Mouse (Mus musculus) forebrain, embryonic 13.5 days (tissue): Measurements from ENCODE around the gene Ier5l. TPM values are rescaled to one million over a fixed set of nuclear protein-coding genes. Genes with fewer than 3 reads are reported as not detected.
A peak's percentile ranks its signal among the peaks of the same experiment; 100 is the strongest.

ENCODE experiments used
- ATAC-seq: fragments of 200-750 bp; cut with Nextera tagmentation; 2 replicates; pipeline ENCODE4 v1.8.0; 2017
- H3K27ac ChIP-seq: fragments of 300-500 bp; sonication (generic); 2 replicates; pipeline ENCODE4 v1.5.1; 2015; ENCODE audit warnings: inconsistent platforms, mild to moderate bottlenecking, moderate library complexity
- H3K27me3 ChIP-seq: fragments of 300-500 bp; sonication (generic); 2 replicates; pipeline ENCODE4 v1.6.1; 2015; ENCODE audit warnings: mild to moderate bottlenecking, inconsistent platforms
- H3K36me3 ChIP-seq: fragments of 300-500 bp; sonication (generic); 2 replicates; pipeline ENCODE4 v1.6.1; 2015; ENCODE audit warnings: mild to moderate bottlenecking, inconsistent platforms; ENCODE audit not compliant: poor library complexity, severe bottlenecking
- H3K4me1 ChIP-seq: fragments of 300-500 bp; sonication (generic); 2 replicates; pipeline ENCODE4 v1.6.1; 2015; ENCODE audit warnings: inconsistent platforms
- H3K4me2 ChIP-seq: fragments of 300-500 bp; sonication (generic); 2 replicates; pipeline ENCODE4 v1.6.1; 2015; ENCODE audit warnings: inconsistent platforms, mild to moderate bottlenecking, moderate library complexity
- H3K4me3 ChIP-seq: fragments of 300-500 bp; sonication (generic); 2 replicates; pipeline ENCODE4 v1.5.1; 2015; ENCODE audit warnings: mild to moderate bottlenecking, inconsistent platforms
- H3K9ac ChIP-seq: fragments of 300-500 bp; sonication (generic); 2 replicates; pipeline ENCODE4 v1.6.1; 2015; ENCODE audit warnings: mild to moderate bottlenecking, inconsistent platforms
- H3K9me3 ChIP-seq: fragments of 300-500 bp; sonication (generic); replicated peaks from 2 replicates; pipeline ENCODE4 v1.6.1; 2016; ENCODE audit warnings: inconsistent platforms
- WGBS: fragments of 180-500 bp; shearing (Covaris S2); methylation state at CpG from one replicate; pipeline ENCODE4 v1.1.7; 2015; 5-methylcytosine and 5-hydroxymethylcytosine counted together
- polyA plus RNA-seq: library from polyadenylated mRNA; unstranded; fragments of >200 nt; fragmentation: Nextera tagmentation; extraction: Ambion mirVana; gene quantifications from 2 replicates; pipeline ENCODE4 v1.2.1, GENCODE M21; 2015

Ier5l gene
- polyA plus RNA-seq, 1 experiment from 2014 or later, result 1.7 TPM

DNA sequence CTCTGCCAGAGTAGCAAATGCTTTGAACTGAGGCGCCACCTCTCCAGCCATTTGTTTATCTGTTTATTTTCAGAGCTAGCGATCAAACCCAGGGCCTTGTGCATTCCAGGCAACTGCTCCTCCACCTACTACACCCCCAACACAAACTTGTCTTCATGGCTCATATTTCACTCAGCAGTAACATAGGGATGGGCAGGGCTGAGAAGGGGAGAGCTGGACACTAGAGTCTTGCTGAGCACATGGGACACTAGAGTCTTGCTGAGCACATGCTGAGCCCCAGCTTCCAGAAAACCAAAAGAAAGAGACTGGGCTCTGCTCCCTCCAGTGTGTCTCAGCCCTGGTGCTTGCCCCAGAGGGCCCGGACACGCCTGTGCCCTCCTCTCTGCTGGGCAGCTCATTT, 7.2 kb downstream of the Ier5l start:
- H3K36me3 ChIP-seq, result no peaks in the 10 kb centered on the region
- 75% methylated on average over 4 of the region's 4 CpGs for WGBS
- ATAC-seq, result no peak
- peaks cover 34% of the 10 kb centered on the region for H3K4me1 ChIP-seq
- H3K4me3 ChIP-seq, result no peak overlapping the region
- no peaks in the 10 kb centered on the region for H3K9me3 ChIP-seq
- H3K4me2 ChIP-seq, result no peak overlapping the region
- H3K27ac ChIP-seq, result no peak overlapping the region
- no peaks in the 10 kb centered on the region; the same call in 1 of the 2 replicates for H3K27me3 ChIP-seq
- H3K9ac ChIP-seq, result no peak overlapping the region

DNA sequence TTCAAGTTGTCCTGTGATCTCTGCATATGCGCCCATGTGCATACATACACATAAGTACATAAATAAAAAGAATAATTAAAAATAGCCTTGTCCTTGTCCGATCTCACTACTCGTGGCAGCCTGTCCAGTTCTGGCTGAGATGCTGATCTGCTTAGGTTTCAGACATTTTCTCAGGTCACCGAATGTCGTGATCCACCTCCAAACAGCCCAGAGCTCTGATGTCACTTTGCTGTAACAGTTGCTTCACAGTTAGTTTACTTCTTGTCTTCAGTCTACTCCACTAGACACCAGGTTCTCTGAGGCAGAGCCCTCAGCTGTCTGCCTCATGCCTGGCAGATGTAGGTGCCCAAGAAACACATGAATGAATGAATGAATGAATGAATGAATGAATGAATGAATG, 9.6 kb downstream of the Ier5l start:
- H3K27ac ChIP-seq, result no peak overlapping the region
- no peak overlapping the region for H3K4me3 ChIP-seq
- H3K36me3 ChIP-seq, result no peaks in the 10 kb centered on the region
- 69% methylated on average over 5 of the region's 5 CpGs for WGBS
- ATAC-seq, result no peak
- no peaks in the 10 kb centered on the region for H3K9me3 ChIP-seq
- H3K9ac ChIP-seq, result peak overlapping the region; percentile 50; the same call in 1 of the 2 replicates
- H3K4me1 ChIP-seq, result peaks cover 19% of the 10 kb centered on the region
- H3K4me2 ChIP-seq, result peak overlapping the region; percentile 54
- no peaks in the 10 kb centered on the region; the same call in 1 of the 2 replicates for H3K27me3 ChIP-seq

DNA sequence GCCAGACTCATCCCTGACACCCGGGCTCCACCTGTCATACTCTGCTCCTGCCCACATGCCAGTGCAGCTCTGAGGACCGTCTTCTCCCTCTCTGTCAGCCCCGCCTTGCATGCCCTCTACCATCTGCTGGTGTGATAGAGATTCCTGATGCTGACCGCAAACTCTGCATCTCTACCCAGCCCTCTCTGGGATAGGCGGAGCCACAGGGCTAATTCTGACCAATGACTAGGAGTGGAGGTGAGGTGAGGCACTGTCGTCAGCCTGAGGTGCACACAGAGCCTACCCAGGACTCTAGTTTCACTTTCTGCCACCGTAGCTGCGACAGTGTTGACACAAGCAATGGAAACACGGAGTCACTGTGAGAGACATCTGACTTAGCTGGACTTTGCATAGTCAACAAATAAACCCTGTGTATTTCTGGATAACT, 10.1 kb downstream of the Ier5l start:
- Histone ChIP-seq H3K27ac (peak overlapping the region; percentile 35), H3K36me3 (no peaks in the 10 kb centered on the region), H3K9me3 (no peaks in the 10 kb centered on the region), H3K4me3 (peak overlapping the region; percentile 23), H3K9ac (peak overlapping the region; percentile 50), H3K4me2 (peak overlapping the region; percentile 54), H3K4me1 (peaks cover 15% of the 10 kb centered on the region), H3K27me3 (no peaks in the 10 kb centered on the region; the same call in 1 of the 2 replicates)
- peak; percentile 77 for ATAC-seq
- 2% methylated on average over 9 of the region's 9 CpGs for WGBS

DNA sequence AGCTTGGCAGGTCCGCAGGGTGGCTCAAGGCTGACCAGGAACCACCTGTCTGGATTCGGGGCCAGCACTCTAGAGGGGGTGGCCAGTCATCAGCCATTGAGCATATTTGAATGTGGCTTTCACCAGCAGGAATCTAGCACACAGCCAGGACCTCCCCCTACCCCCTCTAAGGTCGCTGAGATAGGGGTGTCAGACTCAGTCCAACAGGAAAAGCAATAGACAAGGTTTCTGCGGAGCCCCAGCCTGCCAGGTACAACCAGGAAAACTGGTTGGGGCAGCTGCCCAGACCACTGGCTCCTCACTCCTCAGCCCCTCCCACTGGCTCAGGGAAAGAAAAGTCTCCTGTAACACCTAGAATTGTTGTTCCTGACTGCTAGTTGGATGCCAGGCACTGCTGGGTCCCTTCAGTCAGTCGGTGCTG, 10.7 kb downstream of the Ier5l start:
- Histone ChIP-seq H3K4me1 (peaks cover 15% of the 10 kb centered on the region), H3K4me2 (peak overlapping the region; percentile 54), H3K4me3 (no peak overlapping the region), H3K9ac (peak overlapping the region; percentile 50; the same call in 1 of the 2 replicates), H3K27ac (peak overlapping the region; percentile 35), H3K27me3 (no peaks in the 10 kb centered on the region), H3K36me3 (no peaks in the 10 kb centered on the region), H3K9me3 (no peaks in the 10 kb centered on the region)
- no peak for ATAC-seq
- WGBS, result 27% methylated on average over 5 of the region's 5 CpGs

DNA sequence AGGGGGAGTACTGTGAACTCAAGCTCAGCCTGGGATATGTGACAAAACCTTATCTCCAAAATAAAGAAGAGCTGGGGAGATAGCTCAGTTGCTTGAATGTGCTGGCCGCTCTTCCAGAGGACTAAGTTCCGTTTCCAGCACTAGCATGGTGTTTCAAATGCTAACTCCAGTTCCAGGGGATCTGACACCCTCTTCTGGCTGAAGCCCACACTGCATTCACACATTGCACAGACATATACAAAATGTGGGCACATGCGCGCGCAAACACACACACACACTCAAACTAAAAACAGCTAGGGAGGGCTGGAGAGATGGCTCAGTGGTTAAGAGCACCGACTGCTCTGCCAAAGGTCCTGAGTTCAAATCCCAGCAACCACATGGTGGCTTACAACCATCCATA, 14.8 kb downstream of the Ier5l start:
- Histone ChIP-seq H3K9ac (no peak overlapping the region), H3K4me3 (no peak overlapping the region), H3K27ac (no peak overlapping the region), H3K4me1 (peaks cover 14% of the 10 kb centered on the region), H3K27me3 (no peaks in the 10 kb centered on the region), H3K9me3 (no peaks in the 10 kb centered on the region), H3K4me2 (no peak overlapping the region), H3K36me3 (no peaks in the 10 kb centered on the region)
- no peak for ATAC-seq
- WGBS, result 88% methylated on average over 6 of the region's 6 CpGs

DNA sequence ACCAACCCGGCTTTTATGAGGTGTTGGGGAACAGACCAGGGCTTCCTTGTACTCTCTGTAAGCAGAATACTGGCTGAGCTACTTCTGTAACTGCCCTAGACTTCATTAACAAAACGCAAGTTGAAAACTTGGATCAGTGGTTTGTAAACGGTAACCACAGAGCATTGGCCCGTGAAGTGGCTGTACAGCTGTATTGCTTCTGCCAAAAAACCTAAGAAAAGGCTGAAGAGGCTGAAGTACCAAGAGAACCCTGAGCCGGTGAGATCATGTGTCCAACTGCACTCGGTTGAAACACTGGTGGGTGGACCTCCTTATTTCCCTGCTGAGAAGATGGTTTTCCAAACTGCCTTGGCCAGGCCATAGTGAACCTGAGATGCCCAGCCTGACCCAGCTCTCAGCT, 15.7 kb downstream of the Ier5l start:
- Histone ChIP-seq H3K9me3 (no peaks in the 10 kb centered on the region), H3K27ac (no peak overlapping the region), H3K4me2 (no peak overlapping the region), H3K27me3 (no peaks in the 10 kb centered on the region), H3K36me3 (no peaks in the 10 kb centered on the region), H3K9ac (no peak overlapping the region), H3K4me3 (no peak overlapping the region), H3K4me1 (peaks cover 5% of the 10 kb centered on the region)
- ATAC-seq, result no peak
- 86% methylated on average over 6 of the region's 6 CpGs for WGBS

DNA sequence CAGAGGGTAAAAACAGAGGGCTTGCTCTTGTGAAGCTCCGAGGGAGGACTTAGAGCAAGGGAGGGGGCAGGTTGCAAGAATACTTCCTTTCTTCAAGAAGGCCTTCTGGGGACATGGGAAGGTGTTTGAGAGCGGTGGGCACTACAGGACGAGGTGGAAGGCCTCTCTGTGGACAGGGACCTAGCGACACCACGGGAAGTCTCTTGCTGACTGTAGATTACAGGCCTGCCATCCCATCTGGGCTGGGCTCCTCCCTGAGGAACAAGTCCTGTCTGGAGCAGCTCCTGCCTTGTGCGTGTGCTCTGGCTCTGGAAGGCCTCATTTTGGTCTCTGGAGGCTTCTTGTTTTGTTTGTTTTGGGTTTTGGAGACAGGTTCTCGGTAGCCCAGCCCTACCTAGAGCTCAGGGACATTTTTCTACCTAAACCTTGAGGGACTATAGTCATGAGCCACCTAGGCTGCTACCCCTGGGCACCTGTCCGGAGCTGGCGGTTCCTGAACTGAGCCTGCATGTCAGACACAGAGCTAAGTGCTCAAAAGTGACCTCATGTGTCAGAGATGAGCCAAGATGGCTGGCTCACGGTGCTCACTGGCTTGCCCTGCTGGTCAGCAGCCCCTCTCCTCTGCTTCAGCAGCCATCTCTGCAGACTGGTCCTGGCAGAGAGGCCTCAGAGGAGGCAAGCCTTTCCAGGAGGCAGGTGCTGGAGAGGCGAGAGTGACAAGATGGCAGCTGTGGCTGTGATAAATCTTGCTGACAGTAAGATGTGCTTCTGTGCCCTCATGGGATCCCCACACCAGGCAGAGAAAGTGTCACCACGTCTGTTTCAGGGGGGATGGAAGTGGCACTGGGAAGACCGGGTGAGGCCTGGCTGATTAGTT, 17.7 kb downstream of the Ier5l start:
- Histone ChIP-seq H3K36me3 (no peaks in the 10 kb centered on the region), H3K9ac (no peak overlapping the region), H3K4me1 (no peaks in the 10 kb centered on the region), H3K27me3 (no peaks in the 10 kb centered on the region), H3K9me3 (no peaks in the 10 kb centered on the region), H3K4me3 (no peak overlapping the region), H3K4me2 (no peak overlapping the region), H3K27ac (no peak overlapping the region)
- no peak for ATAC-seq
- 83% methylated on average over 13 of the region's 13 CpGs for WGBS

DNA sequence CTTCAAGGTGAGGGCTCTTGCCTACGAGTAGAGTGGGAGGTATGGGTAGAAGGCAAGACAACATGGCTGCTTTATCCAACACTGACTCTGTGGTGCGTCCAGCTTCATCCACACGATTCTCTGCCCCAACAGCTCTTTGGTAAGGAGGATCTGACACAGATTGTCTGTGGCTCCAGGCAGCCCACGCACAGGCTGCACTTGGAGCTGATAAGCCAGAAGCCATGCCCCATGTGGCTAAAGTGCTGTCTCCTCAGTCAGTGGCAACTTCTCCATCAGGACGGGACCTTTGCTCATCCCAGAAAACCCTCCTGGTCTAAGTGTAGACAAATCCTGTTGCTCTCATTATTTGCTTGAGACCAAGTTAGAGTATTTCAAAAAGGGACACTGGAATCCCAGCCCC, 19.4 kb downstream of the Ier5l start:
- H3K4me1 ChIP-seq, result no peaks in the 10 kb centered on the region
- H3K4me3 ChIP-seq, result no peak overlapping the region
- H3K9me3 ChIP-seq, result no peaks in the 10 kb centered on the region
- no peak overlapping the region for H3K4me2 ChIP-seq
- ATAC-seq, result no peak
- H3K27me3 ChIP-seq, result no peaks in the 10 kb centered on the region
- WGBS, result 81% methylated on average over 5 of the region's 5 CpGs
- peaks cover 12% of the 10 kb centered on the region for H3K36me3 ChIP-seq
- no peak overlapping the region for H3K27ac ChIP-seq
- H3K9ac ChIP-seq, result no peak overlapping the region

DNA sequence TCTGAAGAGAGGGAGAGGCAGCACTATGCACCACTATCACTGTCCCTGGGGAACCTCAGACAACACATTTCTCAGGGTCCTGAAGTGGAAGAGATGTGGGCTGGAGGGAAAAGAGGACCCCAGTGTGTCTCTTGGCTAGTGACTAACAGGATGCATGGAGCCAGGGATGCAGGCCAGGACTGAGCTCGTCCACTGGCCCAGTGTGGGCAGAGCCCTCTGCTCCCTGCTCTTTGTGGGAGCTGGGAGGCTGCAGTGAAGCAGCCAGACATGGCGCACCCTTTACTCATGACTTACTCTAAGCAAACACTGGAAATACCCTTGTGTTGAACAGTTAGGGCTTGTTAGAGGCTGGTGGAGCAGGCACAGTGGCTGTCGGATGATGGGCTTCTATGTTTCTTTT, 20.4 kb downstream of the Ier5l start:
- 84% methylated on average over 3 of the region's 3 CpGs for WGBS
- H3K27me3 ChIP-seq, result no peaks in the 10 kb centered on the region
- H3K27ac ChIP-seq, result no peak overlapping the region; the same call in 1 of the 2 replicates
- H3K4me3 ChIP-seq, result no peak overlapping the region
- ATAC-seq, result no peak
- H3K9me3 ChIP-seq, result no peaks in the 10 kb centered on the region
- H3K9ac ChIP-seq, result no peak overlapping the region
- peaks cover 17% of the 10 kb centered on the region for H3K36me3 ChIP-seq
- H3K4me1 ChIP-seq, result no peaks in the 10 kb centered on the region
- no peak overlapping the region for H3K4me2 ChIP-seq

DNA sequence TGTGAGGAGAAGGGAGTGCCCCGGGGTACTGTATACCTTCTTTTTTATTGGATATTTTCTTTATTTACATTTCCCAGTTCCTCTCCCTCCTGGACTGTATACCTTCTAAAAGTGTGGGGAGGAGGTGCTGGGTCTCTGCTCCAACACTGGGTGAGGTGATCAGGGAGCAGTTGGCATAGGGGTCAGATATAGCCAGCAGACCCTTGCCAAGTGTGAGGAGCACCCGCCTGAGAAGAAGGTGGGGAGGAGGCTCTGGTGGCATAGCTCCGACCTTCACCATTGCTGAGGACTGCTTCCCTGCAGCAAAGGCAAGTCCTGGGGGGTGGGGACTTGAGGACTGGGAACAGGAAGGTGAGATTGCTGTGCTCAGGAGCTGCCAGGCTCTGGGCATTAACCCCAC, 22.5 kb downstream of the Ier5l start:
- no peak for ATAC-seq
- H3K4me2 ChIP-seq, result no peak overlapping the region
- no peaks in the 10 kb centered on the region for H3K9me3 ChIP-seq
- H3K4me3 ChIP-seq, result no peak overlapping the region
- H3K36me3 ChIP-seq, result peaks cover 37% of the 10 kb centered on the region
- H3K27me3 ChIP-seq, result no peaks in the 10 kb centered on the region
- H3K4me1 ChIP-seq, result no peaks in the 10 kb centered on the region
- no peak overlapping the region for H3K9ac ChIP-seq
- WGBS, result 93% methylated on average over 3 of the region's 3 CpGs
- H3K27ac ChIP-seq, result no peak overlapping the region

DNA sequence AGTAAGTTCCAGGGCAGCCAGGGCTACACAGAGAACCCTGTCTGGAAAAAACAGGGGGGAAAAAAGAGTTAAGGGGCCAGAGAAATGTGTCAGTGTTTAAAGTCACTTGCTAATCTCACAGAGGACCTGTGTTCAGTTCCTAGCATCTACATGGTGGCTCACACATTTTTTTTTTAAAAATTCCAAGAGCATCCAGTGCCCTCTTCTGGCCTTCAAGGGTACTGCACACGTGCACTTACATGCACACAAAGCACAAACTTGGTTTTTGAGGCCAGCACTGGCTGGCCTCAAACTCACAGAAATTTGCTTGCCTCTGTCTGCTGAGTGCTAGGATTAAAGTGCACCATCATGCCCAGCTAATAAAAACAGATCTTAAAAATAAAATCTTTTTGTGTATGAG, 23.5 kb downstream of the Ier5l start:
- Histone ChIP-seq H3K4me3 (no peak overlapping the region), H3K36me3 (peaks cover 47% of the 10 kb centered on the region), H3K27ac (no peak overlapping the region), H3K4me1 (0 out of 2 replicates have a peak, but pooled peaks cover under 1% of the 10 kb centered on the region), H3K9ac (no peak overlapping the region), H3K27me3 (no peaks in the 10 kb centered on the region), H3K9me3 (no peaks in the 10 kb centered on the region), H3K4me2 (no peak overlapping the region)
- 66% methylated on average over 1 of the region's 1 CpGs for WGBS
- no peak for ATAC-seq

DNA sequence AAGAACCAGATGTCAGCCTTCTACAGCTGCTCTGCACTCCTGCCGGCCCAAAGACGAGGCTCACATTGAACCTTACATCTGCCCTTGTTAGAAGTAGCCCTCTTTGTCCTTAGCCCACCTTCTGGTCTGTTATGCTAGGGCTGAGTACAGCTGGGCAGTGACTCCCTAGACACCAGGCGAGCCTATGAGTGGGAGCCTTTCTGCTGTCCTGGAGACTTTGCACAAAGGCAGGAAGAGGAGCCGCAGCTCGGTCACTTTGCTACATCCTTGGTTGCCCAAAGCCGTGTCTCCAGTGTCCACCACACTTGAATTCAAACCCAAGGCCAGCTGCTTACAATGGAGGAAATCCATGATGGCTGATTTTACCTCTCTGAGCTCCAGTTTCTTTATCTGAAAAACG, 25.6 kb downstream of the Ier5l start:
- no peak for ATAC-seq
- Histone ChIP-seq H3K4me1 (peaks cover 6% of the 10 kb centered on the region), H3K4me2 (no peak overlapping the region), H3K9ac (no peak overlapping the region), H3K36me3 (peaks cover 68% of the 10 kb centered on the region), H3K4me3 (no peak overlapping the region), H3K27me3 (no peaks in the 10 kb centered on the region), H3K27ac (no peak overlapping the region), H3K9me3 (no peaks in the 10 kb centered on the region)
- 95% methylated on average over 7 of the region's 7 CpGs for WGBS
